Mouse (Mus musculus) left cerebral cortex, adult 11 months (tissue): ENCODE measurements around the gene Cdca7.

Source experiments
- DNase-seq: peaks from one replicate; pipeline ENCODE4 v3.0.0; 2022; ENCODE audit warnings: low spot score

Gene Cdca7

GRCm38 (mm10) chr2:72475797-72476485, at the start of gene Cdca7:
Gene Cdca7, plus strand, starts transcription at chr2:72476159.
- DNase-seq = peak; percentile 23

GRCm38 (mm10) chr2:72426776-72427175, 49.2 kb upstream of the Cdca7 start:
- DNase-seq = no peak

GRCm38 (mm10) chr2:72427288-72427687, 48.7 kb upstream of the Cdca7 start:
- DNase-seq = no peak

- no peak for DNase-seq
Observed at GRCm38 (mm10) chr2:72438941-72439533, 36.9 kb upstream of the Cdca7 start.

GRCm38 (mm10) chr2:72441010-72441409, 34.9 kb upstream of the Cdca7 start:
- no peak for DNase-seq

GRCm38 (mm10) chr2:72442825-72443224, 33.1 kb upstream of the Cdca7 start:
- no peak for DNase-seq

GRCm38 (mm10) chr2:72443960-72444359, 32.0 kb upstream of the Cdca7 start:
- no peak for DNase-seq

GRCm38 (mm10) chr2:72446106-72446505, 29.9 kb upstream of the Cdca7 start:
- no peak for DNase-seq

- no peak for DNase-seq
Observed at GRCm38 (mm10) chr2:72446615-72447014, 29.3 kb upstream of the Cdca7 start.

GRCm38 (mm10) chr2:72453563-72453962, 22.4 kb upstream of the Cdca7 start:
- no peak for DNase-seq

- DNase-seq = no peak
Observed at GRCm38 (mm10) chr2:72456189-72456588, 19.8 kb upstream of the Cdca7 start.

- no peak for DNase-seq
Observed at GRCm38 (mm10) chr2:72464376-72465014, 11.5 kb upstream of the Cdca7 start.

GRCm38 (mm10) chr2:72467604-72468003, 8.4 kb upstream of the Cdca7 start:
- no peak for DNase-seq

- no peak for DNase-seq
Observed at GRCm38 (mm10) chr2:72471415-72472070, 4.4 kb upstream of the Cdca7 start.

- no peak for DNase-seq
Observed at GRCm38 (mm10) chr2:72474531-72475287, 1.2 kb upstream of the Cdca7 start.

GRCm38 (mm10) chr2:72475423-72475796, 549 bp upstream of the Cdca7 start:
- no peak for DNase-seq

GRCm38 (mm10) chr2:72476486-72477211, 690 bp downstream of the Cdca7 start:
- DNase-seq = no peak

GRCm38 (mm10) chr2:72477221-72477620, 1.3 kb downstream of the Cdca7 start:
- no peak for DNase-seq

GRCm38 (mm10) chr2:72478176-72478575, 2.2 kb downstream of the Cdca7 start:
- no peak for DNase-seq

- no peak for DNase-seq
Observed at GRCm38 (mm10) chr2:72478921-72479320, 3.0 kb downstream of the Cdca7 start.

GRCm38 (mm10) chr2:72479818-72480217, 3.9 kb downstream of the Cdca7 start:
- DNase-seq = no peak
